Mouse (Mus musculus) embryonic facial prominence, embryonic 10.5 days (tissue): ENCODE measurements around the gene Gga2. TPM values are rescaled to one million over a fixed set of nuclear protein-coding genes. Genes with fewer than 3 reads are reported as not detected.

Experiments used
- DNase-seq: peaks from one replicate; pipeline ENCODE4 v3.0.0-alpha.2; 2017; ENCODE audit warnings: low spot score
- H3K27ac ChIP-seq: fragments of 300-500 bp; sonication (generic); replicated peaks from 2 replicates; pipeline ENCODE4 v1.5.1; 2016; ENCODE audit warnings: mild to moderate bottlenecking
- H3K27me3 ChIP-seq: fragments of 300-500 bp; sonication (generic); replicated peaks from 2 replicates; pipeline ENCODE4 v1.6.1; 2016; ENCODE audit warnings: low read depth, mild to moderate bottlenecking; ENCODE audit not compliant: poor library complexity, severe bottlenecking
- H3K36me3 ChIP-seq: fragments of 300-500 bp; sonication (generic); replicated peaks from 2 replicates; pipeline ENCODE4 v1.6.1; 2016; ENCODE audit warnings: mild to moderate bottlenecking, moderate library complexity
- H3K4me1 ChIP-seq: fragments of 300-500 bp; sonication (generic); 2 replicates; pipeline ENCODE4 v1.6.1; 2016
- H3K4me3 ChIP-seq: fragments of 300-500 bp; sonication (generic); 2 replicates; pipeline ENCODE4 v1.5.1; 2016; ENCODE audit warnings: mild to moderate bottlenecking, moderate library complexity
- H3K9me3 ChIP-seq: fragments of 300-500 bp; sonication (generic); 2 replicates; pipeline ENCODE4 v1.6.1; 2016; ENCODE audit warnings: mild to moderate bottlenecking
- WGBS: fragments of 180-500 bp; shearing (Covaris S2); methylation state at CpG from one replicate; pipeline ENCODE4 v1.1.7; 2016; 5-methylcytosine and 5-hydroxymethylcytosine counted together
- polyA plus RNA-seq: library from polyadenylated mRNA; unstranded; fragments of >200 nt; fragmentation: Nextera tagmentation; extraction: Ambion mirVana; gene quantifications from 2 replicates; pipeline ENCODE4 v1.2.1, GENCODE M21; 2016

Gene Gga2
- polyA plus RNA-seq, 1 experiment from 2014 or later, result 111 TPM

GRCm38 (mm10) chr7:121946196-121946595 is 74.8 kb downstream of the Gga2 start:
- DNase-seq, result no peak
- Histone ChIP-seq H3K36me3 (peaks cover 48% of the 10 kb centered on the region), H3K27ac (no peak overlapping the region), H3K27me3 (no peaks in the 10 kb centered on the region), H3K4me1 (no peaks in the 10 kb centered on the region), H3K9me3 (no peaks in the 10 kb centered on the region), H3K4me3 (no peak overlapping the region)
- 87% methylated on average over 5 of the region's 5 CpGs for WGBS

- Histone ChIP-seq H3K36me3 (peaks cover 25% of the 10 kb centered on the region), H3K27ac (no peak overlapping the region), H3K4me1 (0 out of 2 replicates have a peak, but pooled peaks cover 3% of the 10 kb centered on the region), H3K4me3 (no peak overlapping the region), H3K27me3 (no peaks in the 10 kb centered on the region), H3K9me3 (no peaks in the 10 kb centered on the region)
- DNase-seq, result no peak
- WGBS, result 94% methylated on average over 2 of the region's 2 CpGs
These were observed 78.7 kb downstream of the Gga2 start for GRCm38 (mm10) chr7:121942371-121942770.

- DNase-seq, result no peak
- 89% methylated on average over 3 of the region's 3 CpGs for WGBS
These were observed 79.4 kb downstream of the Gga2 start for GRCm38 (mm10) chr7:121941640-121942039.

GRCm38 (mm10) chr7:121941016-121941415 is 80.0 kb downstream of the Gga2 start:
- no peaks in the 10 kb centered on the region for H3K27me3 ChIP-seq
- WGBS, result 90% methylated on average over 3 of the region's 3 CpGs
- DNase-seq, result no peak
- H3K4me1 ChIP-seq, result 0 out of 2 replicates have a peak, but pooled peaks cover 3% of the 10 kb centered on the region
- no peaks in the 10 kb centered on the region for H3K9me3 ChIP-seq
- H3K36me3 ChIP-seq, result peaks cover 33% of the 10 kb centered on the region
- H3K4me3 ChIP-seq, result no peak overlapping the region
- no peak overlapping the region for H3K27ac ChIP-seq

More at GRCm38 (mm10) chr7:121941640-121942039, 79.4 kb downstream of the Gga2 start:
- Histone ChIP-seq H3K36me3 (peaks cover 30% of the 10 kb centered on the region), H3K9me3 (no peaks in the 10 kb centered on the region), H3K4me3 (no peak overlapping the region), H3K27me3 (no peaks in the 10 kb centered on the region), H3K4me1 (0 out of 2 replicates have a peak, but pooled peaks cover 3% of the 10 kb centered on the region), H3K27ac (no peak overlapping the region)

- H3K27me3 ChIP-seq, result no peaks in the 10 kb centered on the region
- 0 out of 2 replicates have a peak, but pooled peaks cover 3% of the 10 kb centered on the region for H3K4me1 ChIP-seq
- DNase-seq, result peak; percentile 15
- H3K4me3 ChIP-seq, result no peak overlapping the region
- H3K36me3 ChIP-seq, result peaks cover 41% of the 10 kb centered on the region
- WGBS, result 64% methylated on average over 4 of the region's 4 CpGs
- H3K9me3 ChIP-seq, result no peaks in the 10 kb centered on the region
- no peak overlapping the region for H3K27ac ChIP-seq
These were observed 81.3 kb downstream of the Gga2 start for GRCm38 (mm10) chr7:121939729-121940128.

- Histone ChIP-seq H3K4me1 (0 out of 2 replicates have a peak, but pooled peaks cover 3% of the 10 kb centered on the region), H3K36me3 (peaks cover 42% of the 10 kb centered on the region)
- WGBS, result 77% methylated on average over 6 of the region's 6 CpGs
These were observed 81.8 kb downstream of the Gga2 start for GRCm38 (mm10) chr7:121939244-121939643.

GRCm38 (mm10) chr7:121938124-121938891 is 82.7 kb downstream of the Gga2 start:
- H3K36me3 ChIP-seq, result peaks cover 32% of the 10 kb centered on the region
- no peak overlapping the region for H3K4me3 ChIP-seq
- H3K27ac ChIP-seq, result no peak overlapping the region
- 81% methylated on average over 8 of the region's 8 CpGs for WGBS
- H3K27me3 ChIP-seq, result no peaks in the 10 kb centered on the region
- H3K4me1 ChIP-seq, result 0 out of 2 replicates have a peak, but pooled peaks cover 3% of the 10 kb centered on the region
- H3K9me3 ChIP-seq, result no peaks in the 10 kb centered on the region
- no peak for DNase-seq

More at GRCm38 (mm10) chr7:121939244-121939643, 81.8 kb downstream of the Gga2 start:
- no peaks in the 10 kb centered on the region for H3K27me3 ChIP-seq
- H3K27ac ChIP-seq, result no peak overlapping the region
- DNase-seq, result no peak
- H3K4me3 ChIP-seq, result no peak overlapping the region
- H3K9me3 ChIP-seq, result no peaks in the 10 kb centered on the region

GRCm38 (mm10) chr7:121936861-121937630 is 84.0 kb downstream of the Gga2 start:
- Histone ChIP-seq H3K36me3 (peaks cover 25% of the 10 kb centered on the region), H3K4me1 (0 out of 2 replicates have a peak, but pooled peaks cover 3% of the 10 kb centered on the region), H3K4me3 (no peak overlapping the region), H3K9me3 (no peaks in the 10 kb centered on the region), H3K27ac (0 out of 2 replicates have a peak overlapping the region, but pooled peaks have one; percentile 8), H3K27me3 (no peaks in the 10 kb centered on the region)
- DNase-seq, result no peak
- 73% methylated on average over 14 of the region's 14 CpGs for WGBS

Other genes with a start within 250 kb of the Gga2 start
- gene Scnn1b, start 156.2 kb downstream of the Gga2 start, polyA plus RNA-seq, result 0.45 and 1.3 TPM in 2 replicates
- 22.0 and 23.0 TPM in 2 replicates for gene Cog7, start 39.5 kb downstream of the Gga2 start, polyA plus RNA-seq
- gene Ubfd1, start 46.0 kb upstream of the Gga2 start, polyA plus RNA-seq, result 74.8 and 75.0 TPM in 2 replicates
- gene Ears2, start 46.0 kb upstream of the Gga2 start, polyA plus RNA-seq, result 16.4 and 18.4 TPM in 2 replicates
- 763 and 789 TPM in 2 replicates for gene Ndufab1, start 80.7 kb upstream of the Gga2 start, polyA plus RNA-seq
- gene Palb2, start 111.8 kb upstream of the Gga2 start, polyA plus RNA-seq, result 25.6 and 27.0 TPM in 2 replicates
- 117 and 120 TPM in 2 replicates for gene Dctn5, start 111.8 kb upstream of the Gga2 start, polyA plus RNA-seq
- gene Plk1, start 138.2 kb upstream of the Gga2 start, polyA plus RNA-seq, result 230 and 244 TPM in 2 replicates
- gene Ern2, start 165.0 kb upstream of the Gga2 start, polyA plus RNA-seq, result 0.05 TPM in 2 replicates
- gene Chp2, start 198.3 kb upstream of the Gga2 start, polyA plus RNA-seq, result not detected in 2 replicates